Mouse (Mus musculus): ENCODE measurements around the gene Spa17. TPM values are rescaled to one million over a fixed set of nuclear protein-coding genes. Genes with fewer than 3 reads are reported as not detected.

Gene Spa17
- polyA plus RNA-seq, 1 experiment from 2014 or later: 18.9 TPM

DNA sequence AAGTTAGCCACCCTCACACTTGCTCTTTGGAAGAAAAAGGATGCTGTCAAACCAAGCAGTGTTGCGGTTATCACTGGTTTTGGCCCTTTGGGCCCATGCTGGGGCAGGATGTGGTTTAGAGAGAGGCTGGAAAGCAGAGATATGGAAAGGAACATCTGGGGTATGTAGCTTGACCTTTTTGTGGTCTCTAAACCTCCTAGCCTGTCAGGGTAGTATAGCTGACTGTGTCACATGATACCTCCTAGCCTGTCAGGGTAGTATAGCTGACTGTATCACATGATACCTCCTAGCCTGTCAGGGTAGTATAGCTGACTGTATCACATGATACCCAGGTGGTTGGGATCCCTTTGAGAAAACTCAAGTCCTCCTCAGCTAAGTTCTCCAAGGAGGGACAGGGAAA, 59.2 kb downstream of the Spa17 start:
- WGBS: 89% methylated on average over 1 of the region's 1 CpGs
- Histone ChIP-seq H3K9me3 (no peaks in the 10 kb centered on the region), H3K4me3 (replicated peaks) (no peak overlapping the region), H3K4me1 (peaks cover 23% of the 10 kb centered on the region), H3K4me2 (no peak overlapping the region), H3K9ac (no peak overlapping the region), H3K27me3 (peaks cover 68% of the 10 kb centered on the region), H3K27ac (no peak overlapping the region), H3K36me3 (replicated peaks) (no peaks in the 10 kb centered on the region)
- ATAC-seq (ENCODE audit: low FRiP score): no peak

Other genes with a start within 250 kb of the Spa17 start
- gene Hepacam, start 246.4 kb downstream of the Spa17 start, polyA plus RNA-seq (2016; fragmentation: Nextera tagmentation; extraction: Ambion mirVana): 0.08 and 0.18 TPM in 2 replicates
- gene Robo4, start 211.8 kb downstream of the Spa17 start, polyA plus RNA-seq (2016; fragmentation: Nextera tagmentation; extraction: Ambion mirVana): 4.8 and 5.4 TPM in 2 replicates
- 22.7 and 24.1 TPM in 2 replicates for gene Robo3, start 180.5 kb downstream of the Spa17 start, polyA plus RNA-seq (2016; fragmentation: Nextera tagmentation; extraction: Ambion mirVana)
- 46.9 and 47.3 TPM in 2 replicates for gene Msantd2, start 124.4 kb downstream of the Spa17 start, polyA plus RNA-seq (2016; fragmentation: Nextera tagmentation; extraction: Ambion mirVana)
- 23.2 and 24.3 TPM in 2 replicates for gene Esam, start 85.6 kb downstream of the Spa17 start, polyA plus RNA-seq (2016; fragmentation: Nextera tagmentation; extraction: Ambion mirVana)
- 0.32 and 0.82 TPM in 2 replicates for gene Vsig2, start 74.5 kb downstream of the Spa17 start, polyA plus RNA-seq (2016; fragmentation: Nextera tagmentation; extraction: Ambion mirVana)
- gene Nrgn, start 60.8 kb downstream of the Spa17 start, polyA plus RNA-seq (2016; fragmentation: Nextera tagmentation; extraction: Ambion mirVana): 3.8 and 4.2 TPM in 2 replicates
- 7.3 and 7.4 TPM in 2 replicates for gene Siae, start 58.0 kb downstream of the Spa17 start, polyA plus RNA-seq (2016; fragmentation: Nextera tagmentation; extraction: Ambion mirVana)
- gene Tbrg1, start 43.6 kb upstream of the Spa17 start, polyA plus RNA-seq (2016; fragmentation: Nextera tagmentation; extraction: Ambion mirVana): 109 and 114 TPM in 2 replicates
- gene Panx3, start 55.5 kb upstream of the Spa17 start, polyA plus RNA-seq (2016; fragmentation: Nextera tagmentation; extraction: Ambion mirVana): 0.19 TPM in 2 replicates
- not detected in 2 replicates for gene Olfr160, start 102.5 kb upstream of the Spa17 start, polyA plus RNA-seq (2016; fragmentation: Nextera tagmentation; extraction: Ambion mirVana)
- gene Olfr874, start 131.4 kb upstream of the Spa17 start, polyA plus RNA-seq (2016; fragmentation: Nextera tagmentation; extraction: Ambion mirVana): not detected in 2 replicates
- gene Olfr875, start 158.1 kb upstream of the Spa17 start, polyA plus RNA-seq (2016; fragmentation: Nextera tagmentation; extraction: Ambion mirVana): not detected in 2 replicates
- gene Olfr876, start 189.3 kb upstream of the Spa17 start, polyA plus RNA-seq (2016; fragmentation: Nextera tagmentation; extraction: Ambion mirVana): not detected in 2 replicates
- not detected in 2 replicates for gene Olfr877, start 240.5 kb upstream of the Spa17 start, polyA plus RNA-seq (2016; fragmentation: Nextera tagmentation; extraction: Ambion mirVana)

Data from forebrain, embryonic 12.5 days (tissue).